Mouse (Mus musculus) E14TG2a.4 (cell line): ENCODE data around the gene Zfp52.

Source experiments
- CTCF ChIP-seq: conservative IDR thresholded peaks from 2 replicates; pipeline ENCODE4 v1.5.1; 2014; ENCODE audit warnings: low read length
- POU5F1 ChIP-seq: IDR thresholded peaks from 2 replicates; pipeline ENCODE4 v1.6.1; 2014; ENCODE audit warnings: low read length, borderline replicate concordance

DNA sequence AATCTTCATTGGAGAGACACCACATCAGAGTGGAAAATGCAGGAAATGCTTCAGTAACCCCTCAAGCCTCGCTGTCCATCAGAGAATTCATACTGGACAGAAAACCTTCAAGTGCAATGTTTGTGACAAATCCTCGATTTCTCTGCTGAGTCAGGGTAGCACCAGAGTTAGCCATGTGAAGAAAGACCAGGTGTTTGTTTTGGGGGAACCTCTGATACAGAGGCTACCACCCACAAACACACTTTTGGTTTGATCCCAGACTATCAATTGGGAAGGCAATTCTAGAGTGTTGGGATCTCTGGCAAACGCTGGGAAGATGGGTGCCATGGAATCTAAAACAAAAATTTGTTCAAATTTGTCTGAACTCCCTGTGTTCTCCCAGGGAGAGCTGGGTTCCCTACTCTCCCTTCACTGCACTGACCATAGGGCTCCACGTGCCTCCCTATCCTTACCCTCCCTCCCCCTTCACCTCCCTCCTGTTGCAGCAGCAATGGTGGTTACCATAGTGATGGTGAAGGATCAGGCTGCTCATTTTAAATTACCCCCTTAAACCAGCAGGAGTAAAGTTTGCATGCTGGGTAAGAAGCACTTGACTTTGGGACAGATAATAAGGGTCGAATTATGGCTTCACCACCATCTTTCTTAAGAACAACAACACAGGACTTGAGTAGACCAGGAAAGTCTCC is 4.6 kb upstream of the Zfp52 start:
- TF ChIP-seq CTCF: no peak
- no peak for TF ChIP-seq POU5F1
